Mouse (Mus musculus) kidney, adult 11 months (tissue): ENCODE data around the gene Etfdh.

Experiments
- DNase-seq: peaks from one replicate; pipeline ENCODE4 v3.0.0; 2022

The Etfdh gene

GRCm38 (mm10) chr3:79629416-79629730 lies at the start of gene Etfdh:
Etfdh (minus strand) TSS chr3:79629500.
- DNase-seq, result peak; percentile 75

DNA sequence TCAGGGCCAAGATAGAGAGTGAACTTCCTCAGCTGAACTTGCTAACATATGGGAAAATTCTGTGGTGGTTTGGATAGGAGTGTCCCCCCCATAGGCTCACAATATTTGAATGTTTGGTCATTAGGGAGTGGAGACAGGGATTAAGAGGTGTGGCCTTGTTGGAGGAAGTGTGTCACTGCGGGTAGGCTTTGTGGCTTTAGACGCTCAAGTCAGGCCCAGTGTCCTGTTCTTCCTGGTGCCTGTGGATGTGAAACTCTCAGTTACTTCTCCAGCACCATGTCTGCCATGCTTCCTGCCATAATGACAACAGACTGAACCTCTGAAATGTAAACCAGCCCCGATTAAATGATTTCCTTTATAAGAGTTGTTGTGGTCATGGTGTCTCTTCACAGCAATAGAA lies 47.1 kb upstream of the Etfdh start:
- DNase-seq, result no peak

GRCm38 (mm10) chr3:79674641-79675040 lies 45.3 kb upstream of the Etfdh start:
- no peak for DNase-seq

GRCm38 (mm10) chr3:79673082-79673481 lies 43.8 kb upstream of the Etfdh start:
- DNase-seq, result no peak

- no peak for DNase-seq
These were observed 42.9 kb upstream of the Etfdh start for GRCm38 (mm10) chr3:79672188-79672587.

DNA sequence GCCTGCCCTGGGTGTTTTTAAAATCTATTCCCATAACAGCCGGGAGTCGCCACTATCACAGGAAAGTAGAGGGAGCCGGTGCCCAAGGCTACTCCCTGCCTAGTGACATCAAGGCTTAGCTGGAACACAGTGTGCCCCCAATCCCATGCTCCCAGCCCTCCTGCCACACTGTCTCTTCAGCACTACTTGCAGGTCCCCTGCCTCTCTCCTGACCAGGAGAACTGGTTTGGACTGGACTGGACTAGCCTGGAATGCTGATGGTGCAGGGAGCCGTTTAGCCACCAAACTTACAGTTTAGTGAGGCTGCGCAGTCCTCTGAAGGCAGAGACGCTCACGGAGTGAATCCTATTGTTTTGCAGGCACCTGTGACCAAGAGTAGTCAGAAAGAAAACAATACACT lies 41.3 kb upstream of the Etfdh start:
- peak; percentile 15 for DNase-seq

- no peak for DNase-seq
These were observed 35.6 kb upstream of the Etfdh start for GRCm38 (mm10) chr3:79664787-79665408.

DNA sequence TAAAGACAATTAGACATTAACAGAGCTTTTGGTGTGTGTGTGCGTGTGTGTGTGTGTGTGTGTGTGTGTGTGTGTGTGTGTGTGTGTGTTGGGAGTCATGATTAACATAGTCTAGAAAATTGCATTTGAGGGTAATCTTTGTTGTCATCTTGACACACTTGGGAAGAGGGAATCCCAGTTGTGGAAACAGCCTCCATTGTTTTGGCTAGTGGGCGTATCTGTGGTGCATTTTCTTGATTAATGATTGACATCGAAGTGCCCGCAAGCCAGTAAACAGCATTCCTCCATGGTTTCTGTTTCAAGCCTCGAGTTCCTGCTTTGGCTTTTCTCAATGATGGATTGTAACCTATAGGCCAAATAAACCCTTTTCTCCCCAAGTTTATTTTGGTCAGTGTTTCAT lies 27.4 kb upstream of the Etfdh start:
- DNase-seq, result no peak

DNA sequence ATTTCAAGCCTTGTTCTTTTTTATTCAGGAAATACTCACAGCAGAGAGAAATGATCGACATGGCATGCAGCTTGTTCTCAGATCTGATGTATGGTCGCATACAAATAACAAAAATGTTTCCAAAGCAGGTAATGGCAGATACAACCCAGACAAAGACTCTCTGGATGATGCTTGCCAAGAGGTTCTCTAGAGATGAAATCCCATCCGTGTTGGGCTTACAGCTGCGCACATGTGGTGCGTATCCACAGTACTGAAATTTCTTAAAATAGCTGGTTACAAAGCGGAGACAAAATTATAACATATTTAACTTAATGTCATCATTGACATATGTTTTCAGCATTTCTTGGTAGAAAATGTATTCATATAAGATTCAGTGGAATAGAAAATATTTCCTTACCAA lies 22.8 kb upstream of the Etfdh start:
- no peak for DNase-seq

DNA sequence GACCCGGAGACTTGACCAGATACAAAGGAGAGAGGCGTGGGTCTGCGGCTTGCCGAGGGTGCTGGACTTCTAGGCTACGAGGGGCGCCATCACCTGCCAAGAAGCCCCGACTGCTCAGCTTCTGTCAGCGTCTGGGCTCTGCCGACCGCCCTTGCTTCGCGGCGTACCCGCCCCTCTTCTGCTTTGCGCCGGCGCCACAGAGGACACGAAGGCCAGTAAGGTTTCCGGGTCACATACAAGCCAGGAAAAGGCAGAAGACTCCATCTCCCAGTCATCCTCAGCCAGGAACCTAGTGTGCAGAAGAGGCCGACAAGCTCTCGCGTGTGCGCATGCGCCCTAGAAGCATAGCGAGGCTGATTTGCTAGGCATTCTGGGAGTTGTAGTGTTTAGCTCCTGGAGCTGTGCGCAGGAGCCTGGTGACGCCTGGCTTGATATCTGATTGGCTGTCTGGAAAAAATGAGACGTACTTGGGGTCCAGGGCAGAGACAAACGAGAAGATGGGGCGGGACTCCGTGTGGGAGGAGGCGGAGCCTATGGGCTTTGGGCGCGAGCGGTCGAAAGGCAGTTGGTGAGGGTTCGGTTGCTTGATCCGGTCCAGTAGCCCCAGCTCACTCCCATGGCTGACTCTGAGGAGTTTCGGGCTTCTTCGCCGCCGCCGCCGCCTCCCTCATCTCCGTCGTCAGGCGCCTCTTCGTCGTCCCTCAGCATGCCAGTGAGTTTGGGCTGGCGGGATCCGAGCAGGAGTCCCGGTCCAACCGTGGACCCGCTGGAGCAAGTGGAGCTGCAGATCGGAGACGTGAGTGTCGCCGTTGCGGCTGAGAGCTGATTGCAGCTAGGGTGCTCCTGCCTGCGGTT lies 512 bp downstream of the Etfdh start, which contains the start of gene 4930579G24Rik:
4930579G24Rik (plus strand) TSS at position 519 of the 855 bp plus-strand sequence.
- peak; percentile 100 for DNase-seq

GRCm38 (mm10) chr3:79628182-79628560 lies 1.1 kb downstream of the Etfdh start:
- no peak for DNase-seq

DNA sequence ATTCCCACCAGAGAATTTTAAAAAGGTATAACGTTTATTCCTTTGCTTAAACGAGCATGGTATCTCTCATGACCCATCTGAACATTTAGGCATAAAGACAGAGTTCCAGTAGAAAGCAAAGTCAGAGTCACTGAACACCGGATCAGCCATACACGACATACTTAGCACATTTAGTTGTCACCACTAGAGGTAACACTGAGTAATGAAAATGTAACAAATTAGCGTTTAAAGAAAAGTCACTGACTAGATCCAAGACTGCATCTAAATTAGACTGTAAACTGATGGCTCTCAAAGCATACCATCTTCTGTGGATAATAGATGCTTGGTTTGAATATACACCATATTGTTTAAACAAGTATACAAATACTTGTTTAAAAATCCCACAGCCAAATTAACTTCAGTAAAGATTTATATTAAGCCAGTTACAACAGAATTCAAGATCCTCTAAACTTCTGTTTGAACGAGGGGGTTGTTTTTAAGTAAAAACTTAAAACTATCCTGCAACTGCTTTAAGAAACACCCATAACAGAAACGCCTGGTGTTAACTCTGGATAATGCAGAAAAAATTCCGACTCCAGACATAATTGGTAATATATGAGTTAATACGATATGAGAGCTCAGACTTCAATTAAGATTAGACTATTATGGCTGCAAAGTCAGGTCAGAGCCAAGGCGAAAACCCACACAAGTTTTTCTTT lies 1.7 kb downstream of the Etfdh start:
- DNase-seq, result no peak

DNA sequence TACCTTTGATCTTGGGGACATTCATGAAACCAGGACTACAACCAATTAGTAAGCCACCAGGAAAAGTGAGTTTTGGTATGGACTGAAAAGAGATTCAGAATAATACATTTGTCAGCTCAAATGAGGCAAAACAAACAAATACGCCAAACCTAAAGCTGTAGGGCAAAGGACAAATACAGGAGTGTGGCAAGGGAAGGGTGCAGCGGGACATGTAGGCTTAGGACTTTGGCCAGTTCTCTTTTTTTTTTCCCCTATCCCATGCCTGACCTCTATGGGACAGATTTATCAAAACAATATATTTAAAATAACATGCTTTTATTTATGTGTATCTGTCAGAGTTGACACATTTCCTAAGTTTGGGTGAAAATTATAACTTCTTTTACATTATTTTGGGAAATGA lies 19.4 kb downstream of the Etfdh start:
- no peak for DNase-seq

DNA sequence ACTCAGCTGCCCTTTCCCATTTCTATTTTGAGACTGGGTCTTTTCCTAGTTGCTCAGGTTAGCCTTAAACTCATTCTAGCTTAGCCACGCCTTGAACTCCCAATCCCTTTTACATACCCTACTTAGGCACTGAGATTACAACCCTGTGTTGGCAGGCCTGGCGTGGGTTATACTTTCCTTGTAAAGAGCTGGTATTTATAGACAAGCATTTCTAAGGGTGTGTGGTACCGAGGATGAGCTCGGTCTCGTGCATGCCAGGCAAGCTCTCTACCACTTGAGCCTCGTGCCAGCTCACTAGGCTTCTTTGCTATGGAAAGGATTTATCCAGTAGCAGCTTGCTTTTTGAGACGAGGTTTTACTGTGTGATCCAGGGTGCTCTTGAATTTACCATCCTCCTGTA lies 33.8 kb downstream of the Etfdh start:
- DNase-seq, result no peak

GRCm38 (mm10) chr3:79591793-79592471 lies 37.4 kb downstream of the Etfdh start:
- no peak for DNase-seq

DNA sequence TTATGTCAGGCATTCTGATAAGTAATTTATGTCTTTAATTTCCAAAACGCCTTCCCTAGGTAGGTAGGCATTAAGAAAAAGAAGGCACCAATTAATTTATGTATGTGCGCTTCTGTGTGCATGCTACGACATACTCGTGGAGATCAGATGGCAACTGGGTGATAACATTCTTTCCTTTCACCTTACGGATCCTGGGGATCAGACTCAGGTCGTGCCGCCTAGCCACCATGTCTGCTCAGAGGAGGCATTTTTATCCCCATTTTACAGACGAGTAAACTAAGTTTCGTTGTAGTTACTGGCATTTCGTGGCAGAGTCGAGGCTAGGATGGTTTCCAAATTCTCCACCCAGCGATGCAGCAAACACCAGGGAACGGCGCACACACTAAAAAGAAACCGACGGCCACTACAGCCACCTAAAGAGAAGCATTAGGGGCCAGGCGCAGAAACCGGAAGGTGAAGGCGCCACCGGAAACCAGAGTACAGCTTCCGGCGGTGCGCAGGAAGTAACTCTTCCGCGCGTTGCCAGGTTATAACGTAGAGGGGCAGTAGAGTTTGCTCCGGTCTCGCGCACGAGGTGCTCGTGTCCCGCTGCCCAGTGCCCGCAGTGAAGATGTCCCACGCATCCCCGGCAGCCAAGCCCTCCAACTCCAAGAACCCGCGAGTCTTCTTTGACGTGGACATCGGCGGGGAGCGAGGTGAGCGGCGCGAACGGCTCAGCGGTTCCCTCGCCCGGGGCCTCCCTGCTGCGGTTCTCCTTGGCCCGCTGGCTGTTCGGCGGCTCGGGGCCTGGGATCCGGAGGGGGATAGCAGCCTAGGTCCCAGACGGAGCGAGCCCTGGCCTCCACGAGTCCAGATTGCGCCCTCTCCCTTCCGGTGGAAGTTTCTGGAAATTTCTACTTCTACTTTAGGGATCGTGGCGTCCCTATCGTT lies 38.2 kb downstream of the Etfdh start, which contains the start of gene Ppid:
Ppid (plus strand) TSS at position 480 of the 930 bp plus-strand sequence.
- DNase-seq, result peak; percentile 71

GRCm38 (mm10) chr3:79589671-79590070 lies 39.6 kb downstream of the Etfdh start:
- peak; percentile 42 for DNase-seq

DNA sequence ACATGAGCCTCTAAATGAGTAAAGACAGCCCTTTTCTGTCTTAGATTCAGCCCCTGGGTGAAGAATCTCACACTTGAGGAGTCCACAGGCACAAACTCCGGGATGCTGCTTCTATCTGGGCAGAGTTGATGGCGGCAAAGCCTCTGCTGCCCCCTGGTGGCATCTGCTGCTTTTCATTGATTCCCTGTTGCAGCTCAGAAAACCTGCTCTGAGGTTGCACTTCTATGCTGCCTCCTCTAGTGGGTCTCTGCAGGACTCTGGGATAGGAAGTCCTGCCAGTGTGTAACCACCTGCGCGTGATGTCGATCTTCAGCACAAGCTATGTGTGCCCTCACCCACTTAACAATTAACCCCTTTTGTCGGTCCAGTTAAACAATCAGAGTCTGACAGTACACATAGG lies 42.5 kb downstream of the Etfdh start:
- DNase-seq, result peak; percentile 90

- no peak for DNase-seq
These were observed 49.3 kb downstream of the Etfdh start for GRCm38 (mm10) chr3:79579891-79580575.

DNA sequence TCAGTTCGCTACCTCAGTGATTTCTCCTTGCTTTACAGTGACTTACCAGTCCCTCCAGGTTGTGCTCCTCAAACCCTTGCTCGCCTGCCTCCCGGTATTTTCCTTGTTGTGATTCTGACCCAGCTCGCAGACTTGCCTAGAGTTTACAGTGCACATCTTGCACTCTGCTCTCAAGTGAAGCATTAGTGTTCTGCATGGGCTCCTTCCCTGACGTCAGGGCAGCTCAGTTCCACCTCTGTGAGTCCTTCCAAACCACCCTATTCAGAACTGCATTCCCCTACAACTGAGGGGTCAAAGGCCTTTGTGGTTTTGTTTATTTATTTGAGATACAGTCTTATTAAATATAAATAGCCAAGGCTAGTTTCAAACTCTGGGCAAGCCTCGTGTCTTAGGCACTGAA lies 51.1 kb downstream of the Etfdh start:
- DNase-seq, result peak; percentile 42

- DNase-seq, result no peak
These were observed 51.7 kb downstream of the Etfdh start for GRCm38 (mm10) chr3:79577606-79578005.
